Mouse (Mus musculus): ENCODE data around the gene Hat1. TPM values are rescaled to one million over a fixed set of nuclear protein-coding genes. Genes with fewer than 3 reads are reported as not detected.

The Hat1 gene
- total and polyA plus RNA-seq, 3 experiments: 91.6 to 292 (median 167) TPM

Other genes with a start within 250 kb of the Hat1 start
- gene Dync1i2, start 177.3 kb upstream of the Hat1 start, total RNA-seq (2012; rRNA removed): 22.9 and 24.6 TPM in 2 replicates
- 38.6 and 47.2 TPM in 2 replicates for gene Dync1i2, start 177.3 kb upstream of the Hat1 start, total RNA-seq (2014; rRNA removed)
- 69.5 and 74.3 TPM in 2 replicates for gene Dync1i2, start 177.3 kb upstream of the Hat1 start, polyA plus RNA-seq (2012; ENCODE audit: insufficient read length, low read depth)
- 97.1 and 105 TPM in 2 replicates for gene Slc25a12, start 21.2 kb upstream of the Hat1 start, total RNA-seq (2012; rRNA removed)
- 115 and 123 TPM in 2 replicates for gene Slc25a12, start 21.2 kb upstream of the Hat1 start, total RNA-seq (2014; rRNA removed)
- gene Slc25a12, start 21.2 kb upstream of the Hat1 start, polyA plus RNA-seq (2012; ENCODE audit: insufficient read length, low read depth): 178 and 211 TPM in 2 replicates
- gene Metap1d, start 64.3 kb downstream of the Hat1 start, total RNA-seq (2012; rRNA removed): 19.7 and 21.5 TPM in 2 replicates
- gene Metap1d, start 64.3 kb downstream of the Hat1 start, total RNA-seq (2014; rRNA removed): 18.9 and 19.5 TPM in 2 replicates
- gene Metap1d, start 64.3 kb downstream of the Hat1 start, polyA plus RNA-seq (2012; ENCODE audit: insufficient read length, low read depth): 28.3 and 28.4 TPM in 2 replicates
- 0.17 and 0.21 TPM in 2 replicates for gene Dlx1, start 139.2 kb downstream of the Hat1 start, total RNA-seq (2012; rRNA removed)
- gene Dlx1, start 139.2 kb downstream of the Hat1 start, total RNA-seq (2014; rRNA removed): 0.07 and 0.11 TPM in 2 replicates
- 0.27 TPM in 1 of 2 replicates, not detected in the other for gene Dlx1, start 139.2 kb downstream of the Hat1 start, polyA plus RNA-seq (2012; ENCODE audit: insufficient read length, low read depth)
- gene Dlx2, start 157.8 kb downstream of the Hat1 start, total RNA-seq (2012; rRNA removed): not detected in 2 replicates
- gene Dlx2, start 157.8 kb downstream of the Hat1 start, total RNA-seq (2014; rRNA removed): not detected in 2 replicates
- not detected in 2 replicates for gene Dlx2, start 157.8 kb downstream of the Hat1 start, polyA plus RNA-seq (2012; ENCODE audit: insufficient read length, low read depth)